In the genomic region with DNA sequence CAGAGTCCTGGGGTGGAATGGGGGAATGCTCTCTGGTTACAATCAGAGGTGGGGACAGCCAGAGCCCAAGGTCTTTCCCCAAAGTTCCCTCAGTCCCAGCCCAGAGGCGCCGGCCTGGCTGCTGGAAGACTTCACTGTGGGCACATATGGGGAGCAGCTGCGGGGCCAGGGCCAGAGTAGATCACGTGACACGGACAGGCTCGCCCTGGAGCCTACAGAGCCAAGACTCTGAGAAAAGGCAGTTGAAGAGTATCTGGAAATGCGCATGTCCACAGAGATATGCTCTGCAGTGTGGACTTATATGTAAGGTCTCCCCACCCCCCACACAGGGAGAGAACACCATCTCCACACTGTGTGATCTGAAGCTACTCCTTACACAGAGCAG, we compare ENCODE assay signal across 9 mouse cellular contexts. TPM values are rescaled to one million over a fixed set of nuclear protein-coding genes. Genes with fewer than 3 reads are reported as not detected.
DNase-seq lines count a peak whose midpoint lies in the region; ATAC-seq and TF ChIP-seq lines count a peak whose summit lies in the region.
"Had no signal": no experiment of that assay in that cellular context is flagged by ENCODE, and none has a peak within 500 bp of the region (broad histone marks: within the 10 kb centered on the region; RNA-seq: fewer than 3 reads in every experiment).

No protein-coding gene starts in this region.

- H3K9ac ChIP-seq in forebrain, postnatal 0 days = no peak overlapping the region
- no peak overlapping the region for H3K9ac ChIP-seq in forebrain, embryonic 13.5 days
- H3K9ac ChIP-seq in intestine, embryonic 16.5 days (ENCODE audit: low read depth, low read length) = peak overlapping the region; percentile 58

- no peak overlapping the region for H3K4me3 ChIP-seq in forebrain, postnatal 0 days (ENCODE audit: low read depth, low read length)
- H3K4me3 ChIP-seq in forebrain, embryonic 13.5 days = no peak overlapping the region
- H3K4me3 ChIP-seq in intestine, embryonic 16.5 days (ENCODE audit: low read length) = no peak overlapping the region
- H3K4me3 ChIP-seq in small intestine, adult 2 months (ENCODE audit: low read depth, low read length) = no peak overlapping the region

- no peak for TF ChIP-seq POLR2A in small intestine, adult 2 months (IDR thresholded peaks at IDR 0.05; ENCODE audit: low read depth, low read length)

- TF ChIP-seq CTCF in forebrain, postnatal 0 days (IDR thresholded peaks at IDR 0.05; ENCODE audit: low read depth) = no peak
- TF ChIP-seq CTCF in small intestine, adult 2 months (IDR thresholded peaks at IDR 0.05; ENCODE audit: extremely low read depth, insufficient read length, insufficient replicate concordance, low read depth, low read length) = no peak

- WGBS in forebrain, postnatal 0 days = 51% methylated on average over 7 of the region's 7 CpGs
- 69% methylated on average over 7 of the region's 7 CpGs for WGBS in forebrain, embryonic 13.5 days
- WGBS in intestine, embryonic 16.5 days = 13% methylated on average over 7 of the region's 7 CpGs
- WGBS in small intestine, adult 2 months = 9% methylated on average over 7 of the region's 7 CpGs

- no peaks in the 10 kb centered on the region for H3K27me3 ChIP-seq in forebrain, postnatal 0 days (ENCODE audit: insufficient read depth, low read length)
- H3K27me3 ChIP-seq in forebrain, embryonic 13.5 days = no peaks in the 10 kb centered on the region
- no peaks in the 10 kb centered on the region for H3K27me3 ChIP-seq in intestine, embryonic 16.5 days (replicated peaks; ENCODE audit: control insufficient read depth, insufficient read depth, low read length)
- H3K27me3 ChIP-seq in small intestine, adult 2 months (ENCODE audit: control insufficient read depth, insufficient read depth, low read length) = no peaks in the 10 kb centered on the region

- H3K36me3 ChIP-seq in forebrain, postnatal 0 days (ENCODE audit: insufficient read depth) = no peaks in the 10 kb centered on the region
- H3K36me3 ChIP-seq in forebrain, embryonic 13.5 days (ENCODE audit: poor library complexity, severe bottlenecking) = no peaks in the 10 kb centered on the region
- no peaks in the 10 kb centered on the region for H3K36me3 ChIP-seq in intestine, embryonic 16.5 days (ENCODE audit: control insufficient read depth, insufficient read depth, low read length)
- no peaks in the 10 kb centered on the region for H3K36me3 ChIP-seq in small intestine, adult 2 months (ENCODE audit: control insufficient read depth, insufficient read depth, low read length)

- no peaks in the 10 kb centered on the region for H3K9me3 ChIP-seq in forebrain, postnatal 0 days (ENCODE audit: low read length)
- no peaks in the 10 kb centered on the region for H3K9me3 ChIP-seq in forebrain, embryonic 13.5 days (replicated peaks)
- no peaks in the 10 kb centered on the region for H3K9me3 ChIP-seq in intestine, embryonic 16.5 days (ENCODE audit: control insufficient read depth, low read length)

- ATAC-seq in forebrain, postnatal 0 days = peak; percentile 45
- ATAC-seq in forebrain, embryonic 13.5 days = no peak
- peak; percentile 69 for ATAC-seq in intestine, embryonic 16.5 days

- no peaks in the 10 kb centered on the region for H3K4me1 ChIP-seq in forebrain, postnatal 0 days (ENCODE audit: insufficient read depth)
- peaks cover 11% of the 10 kb centered on the region for H3K4me1 ChIP-seq in forebrain, embryonic 13.5 days
- peaks cover 64% of the 10 kb centered on the region for H3K4me1 ChIP-seq in intestine, embryonic 16.5 days (ENCODE audit: control insufficient read depth, insufficient read depth, low read length)
- H3K4me1 ChIP-seq in small intestine, adult 2 months (ENCODE audit: control insufficient read depth, insufficient read depth, insufficient read length, low read length) = peaks cover 39% of the 10 kb centered on the region

- H3K4me2 ChIP-seq in forebrain, postnatal 0 days (ENCODE audit: low read depth) = no peak overlapping the region
- H3K4me2 ChIP-seq in forebrain, embryonic 13.5 days = no peak overlapping the region
- 0 out of 2 replicates have a peak overlapping the region, but pooled peaks have one; percentile 13 for H3K4me2 ChIP-seq in intestine, embryonic 16.5 days (ENCODE audit: low read depth, low read length)

- intact Hi-C loops in gastrocnemius, postnatal 14 days (cut with DNase I; ENCODE audit: low total_unique reads) = no loop called here

- DNase-seq in forebrain, postnatal 0 days = no peak
- DNase-seq in gastrocnemius, postnatal 14 days = peak; percentile 73
- peak; percentile 55 to 58 for DNase-seq in lung, adult 18-20 months
- no peak for DNase-seq in right cerebral cortex, adult 18-20 months
- DNase-seq in cerebellum, adult 11 months = no peak

- H3K27ac ChIP-seq in forebrain, postnatal 0 days (ENCODE audit: low read depth, low read length) = no peak overlapping the region
- no peak overlapping the region for H3K27ac ChIP-seq in forebrain, embryonic 13.5 days
- peak overlapping the region; percentile 88 for H3K27ac ChIP-seq in intestine, embryonic 16.5 days (ENCODE audit: low read length)
- peak overlapping the region; percentile 41 for H3K27ac ChIP-seq in small intestine, adult 2 months (ENCODE audit: insufficient read depth, low read depth, low read length)

RNA-seq across cellular contexts. Expression of a gene that starts 6.4 kb away (rescaled TPM):
- 58.8 and 70.5 TPM in 2 replicates for total RNA-seq in forebrain, postnatal 0 days (2014; rRNA removed)
- polyA plus RNA-seq in forebrain, postnatal 0 days (2015; fragmentation: Nextera tagmentation; extraction: Ambion mirVana) = 59.8 and 71.3 TPM in 2 replicates
- polyA plus RNA-seq in forebrain, embryonic 13.5 days (2015; fragmentation: Nextera tagmentation; extraction: Ambion mirVana) = 25.8 and 26.1 TPM in 2 replicates
- 10 to 100 TPM; 12.5 to 17.3 TPM for total RNA-seq in gastrocnemius, postnatal 14 days (2021)
- 96.1 and 107 TPM in 2 replicates for polyA plus RNA-seq in intestine, embryonic 16.5 days (2015; fragmentation: Nextera tagmentation; extraction: Ambion mirVana)
- polyA plus RNA-seq in small intestine, adult 2 months (2012; rRNA removed) = 585 and 916 TPM in 2 replicates

RNA-seq across cellular contexts. Expression of a gene that starts 24.3 kb away (rescaled TPM):
- 4.3 TPM in 2 replicates for total RNA-seq in forebrain, postnatal 0 days (2014; rRNA removed)
- 4.4 and 5.4 TPM in 2 replicates for polyA plus RNA-seq in forebrain, postnatal 0 days (2015; fragmentation: Nextera tagmentation; extraction: Ambion mirVana)
- polyA plus RNA-seq in forebrain, embryonic 13.5 days (2015; fragmentation: Nextera tagmentation; extraction: Ambion mirVana) = 4.4 and 4.8 TPM in 2 replicates
- 1 to 10 TPM; 5.9 to 6.0 TPM for total RNA-seq in gastrocnemius, postnatal 14 days (2021)
- polyA plus RNA-seq in intestine, embryonic 16.5 days (2015; fragmentation: Nextera tagmentation; extraction: Ambion mirVana) = 14.8 and 15.3 TPM in 2 replicates
- 0.50 and 1.7 TPM in 2 replicates for polyA plus RNA-seq in small intestine, adult 2 months (2012; rRNA removed)
- total RNA-seq: hematopoietic stem cell, adult 5-6 weeks had no signal

RNA-seq across cellular contexts. Expression of a gene that starts 42.8 kb away (rescaled TPM):
- total RNA-seq in forebrain, postnatal 0 days (2014; rRNA removed) = 21.5 and 30.8 TPM in 2 replicates
- polyA plus RNA-seq in forebrain, postnatal 0 days (2015; fragmentation: Nextera tagmentation; extraction: Ambion mirVana) = 26.6 and 29.9 TPM in 2 replicates
- polyA plus RNA-seq in forebrain, embryonic 13.5 days (2015; fragmentation: Nextera tagmentation; extraction: Ambion mirVana) = 40.0 and 42.2 TPM in 2 replicates
- total RNA-seq in gastrocnemius, postnatal 14 days (2021) = 10 to 100 TPM; 11.9 to 13.8 TPM
- polyA plus RNA-seq in intestine, embryonic 16.5 days (2015; fragmentation: Nextera tagmentation; extraction: Ambion mirVana) = 18.9 and 25.1 TPM in 2 replicates
- polyA plus RNA-seq in small intestine, adult 2 months (2012; rRNA removed) = 1.3 and 1.7 TPM in 2 replicates

Comparison
In these comparisons a context has a peak if more than half of its experiments do, and no peak if none do; other contexts are left out.
1. DNase-seq: peak in gastrocnemius, postnatal 14 days (single experiment) and lung, adult 18-20 months (2 of 2); none in forebrain, postnatal 0 days (single experiment), right cerebral cortex, adult 18-20 months (single experiment) and cerebellum, adult 11 months (single experiment).
2. H3K27ac ChIP-seq: peak in intestine, embryonic 16.5 days (single experiment) and small intestine, adult 2 months (single experiment); none in forebrain, postnatal 0 days (single experiment) and forebrain, embryonic 13.5 days (single experiment).